Mouse (Mus musculus) stomach, postnatal 0 days (tissue): ENCODE results near the gene Gtpbp10.

Experiments
- CTCF ChIP-seq: IDR thresholded peaks from 2 replicates; pipeline ENCODE4 v1.5.1; 2016; ENCODE audit warnings: antibody characterized with exemption, low read depth, mild to moderate bottlenecking, moderate library complexity
- EP300 ChIP-seq: optimal IDR thresholded peaks from 2 replicates; pipeline ENCODE3; 2016; ENCODE audit warnings: antibody characterized with exemption

- TF ChIP-seq CTCF (no peak), EP300 (no peak)
Measured at GRCm38 (mm10) chr5:5562435-5562834, 3.1 kb upstream of the Gtpbp10 start.
